Mouse (Mus musculus) fibroblast of lung, adult 2 months (primary cell): Measurements from ENCODE around the gene Cdc37.

ENCODE experiments used
- DNase-seq: peaks from one replicate; pipeline ENCODE4 v3.0.0-alpha.2; 2011; ENCODE audit warnings: low read depth

Cdc37 gene

GRCm38 (mm10) chr9:21095958-21096357 is 53.8 kb downstream of the Cdc37 start:
- no peak for DNase-seq

GRCm38 (mm10) chr9:21093423-21093822 is 56.4 kb downstream of the Cdc37 start:
- DNase-seq: no peak

GRCm38 (mm10) chr9:21091707-21092320 is 58.0 kb downstream of the Cdc37 start, which contains the start of the genes Gm38431 and Raver1:
Gm38431 (minus strand) TSS chr9:21091997.
Raver1 (minus strand) TSS chr9:21092008.
- DNase-seq: peak; percentile 97

GRCm38 (mm10) chr9:21090972-21091706 is 58.6 kb downstream of the Cdc37 start:
- no peak for DNase-seq

GRCm38 (mm10) chr9:21090537-21090936 is 59.2 kb downstream of the Cdc37 start:
- no peak for DNase-seq

GRCm38 (mm10) chr9:21083324-21083723 is 66.5 kb downstream of the Cdc37 start:
- DNase-seq: no peak
